Comparison of ENCODE assay signal across 26 mouse cellular contexts in the genomic region with DNA sequence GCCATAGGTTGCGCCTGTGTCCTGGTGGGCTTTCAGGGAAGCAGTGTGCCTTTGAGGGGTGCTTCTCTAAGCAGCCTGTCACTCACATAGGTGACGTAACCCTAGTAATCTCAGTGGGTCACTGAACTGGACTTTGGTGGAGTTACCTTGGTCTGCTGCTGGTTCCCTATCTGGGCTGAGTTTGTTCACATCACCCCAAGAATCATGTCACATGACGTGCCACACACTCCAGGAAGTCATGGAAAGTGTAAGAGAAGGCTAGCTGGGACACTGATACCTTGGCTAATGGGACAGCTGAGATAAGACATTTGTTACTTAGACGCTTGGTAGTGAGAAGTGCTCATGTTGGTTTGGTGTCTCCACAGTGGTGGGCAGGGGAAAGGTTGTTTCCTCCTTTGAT. TPM values are rescaled to one million over a fixed set of nuclear protein-coding genes. Genes with fewer than 3 reads are reported as not detected.
"Had no signal": no experiment of that assay in that cellular context is flagged by ENCODE, and none has a peak within 500 bp of the region (broad histone marks: within the 10 kb centered on the region; RNA-seq: fewer than 3 reads in every experiment).

No protein-coding gene starts in this region.

- H3K27ac ChIP-seq: kidney, postnatal 0 days; layer of hippocampus, adult 2 months; left cerebral cortex, adult 2 months; liver, embryonic 13.5 days; macrophage; midbrain, embryonic 12.5 days; midbrain, embryonic 15.5 days; neural tube, embryonic 12.5 days; neural tube, embryonic 15.5 days; stomach, embryonic 15.5 days had no signal

- DNase-seq: kidney, adult 2 months; kidney, postnatal 25 days; layer of hippocampus, postnatal 36 days; liver, embryonic 13.5 days; lung, embryonic 14.5 days; right cerebral cortex, adult 18-20 months; right cerebral cortex, postnatal 14 days; right cerebral cortex, postnatal 4 days; thymus, postnatal 25 days had no signal

- H3K9me3 ChIP-seq: liver, embryonic 13.5 days; midbrain, embryonic 12.5 days; midbrain, embryonic 15.5 days; neural tube, embryonic 12.5 days; neural tube, embryonic 15.5 days; stomach, embryonic 15.5 days had no signal

- ATAC-seq: lung, postnatal 0 days; midbrain, embryonic 15.5 days had no signal

- H3K27me3 ChIP-seq: liver, embryonic 13.5 days; midbrain, embryonic 12.5 days; midbrain, embryonic 15.5 days; neural tube, embryonic 12.5 days; neural tube, embryonic 15.5 days; stomach, embryonic 15.5 days had no signal

- H3K4me3 ChIP-seq: layer of hippocampus, adult 2 months; left cerebral cortex, adult 2 months; liver, embryonic 13.5 days; midbrain, embryonic 12.5 days; midbrain, embryonic 15.5 days; neural tube, embryonic 12.5 days; neural tube, embryonic 15.5 days; stomach, embryonic 15.5 days had no signal

- H3K36me3 ChIP-seq: liver, embryonic 13.5 days; midbrain, embryonic 12.5 days; midbrain, embryonic 15.5 days; neural tube, embryonic 12.5 days; neural tube, embryonic 15.5 days; stomach, embryonic 15.5 days had no signal

RNA-seq across cellular contexts. Expression of a gene that starts 0.9 kb away (rescaled TPM):
- total RNA-seq: left cerebral cortex, adult 2 months; left cerebral cortex, postnatal 10 days; left cerebral cortex, postnatal 36 days; liver, adult 2 months had no signal
- polyA plus RNA-seq: kidney, adult 2 months; kidney, embryonic 14.5 days; limb, embryonic 11.5 days; liver, adult 2 months; liver, embryonic 13.5 days; liver, embryonic 16.5 days; lung, embryonic 14.5 days; midbrain, embryonic 12.5 days; neural tube, embryonic 12.5 days; neural tube, embryonic 15.5 days; stomach, embryonic 15.5 days; thymus, postnatal 0 days had no signal
